Mouse (Mus musculus) frontal cortex, adult 2 months (tissue): ENCODE measurements at regions not wholly inside any gene's neighbourhood (a gene's known extent, or its start where the extent isn't known, plus 50 kb on each side); places are given as distances from the start of the nearest gene placed in this dataset.
A peak's percentile ranks its signal among the peaks of the same experiment; 100 is the strongest.

Source experiments
- DNase-seq, 2 experiments: peaks; one replicate each; pipeline ENCODE4 v3.0.0; 2022; ENCODE audit warnings: low spot score in 1 of 2; ENCODE audit errors: extremely low spot score in 1 of 2

DNA sequence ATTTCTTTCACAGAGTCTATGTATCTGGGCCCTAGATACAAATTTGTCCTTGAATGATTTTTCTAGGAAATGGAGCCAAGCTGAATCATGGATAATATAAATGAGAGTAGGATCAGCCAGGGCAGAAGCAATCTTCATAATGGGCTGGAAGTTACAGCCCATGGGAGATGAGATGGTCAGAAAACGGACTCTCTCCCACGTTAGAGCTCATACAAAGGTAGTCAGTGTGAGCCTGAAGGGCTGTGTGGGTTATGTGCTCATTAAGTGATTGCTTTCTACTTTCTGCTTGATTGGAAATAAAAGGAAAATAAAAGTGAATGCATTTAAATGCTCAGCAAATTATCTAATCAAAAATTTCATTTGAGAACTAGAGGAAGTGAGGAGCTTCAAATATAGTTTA lies 2017.1 kb upstream of the Pcdh20 start:
- no peak for DNase-seq

DNA sequence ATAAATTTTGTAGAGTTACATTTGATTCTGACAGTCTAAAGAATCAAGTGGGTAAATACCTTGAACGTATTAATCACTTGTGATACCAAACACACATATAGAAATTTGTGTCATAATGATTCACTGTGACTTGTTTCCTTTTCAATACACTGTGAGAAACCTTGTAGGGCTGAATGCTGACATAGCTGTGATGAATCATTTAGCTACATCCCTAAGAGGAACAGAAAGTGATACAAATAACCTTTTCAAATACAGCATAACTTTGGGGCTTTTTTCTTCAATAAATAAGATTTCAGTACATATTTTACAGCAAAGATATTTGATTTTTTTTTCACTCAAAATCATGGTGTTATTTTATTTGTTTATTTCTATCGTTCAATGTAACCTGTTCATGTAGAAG lies 1976.8 kb upstream of the Pcdh20 start:
- DNase-seq: no peak

DNA sequence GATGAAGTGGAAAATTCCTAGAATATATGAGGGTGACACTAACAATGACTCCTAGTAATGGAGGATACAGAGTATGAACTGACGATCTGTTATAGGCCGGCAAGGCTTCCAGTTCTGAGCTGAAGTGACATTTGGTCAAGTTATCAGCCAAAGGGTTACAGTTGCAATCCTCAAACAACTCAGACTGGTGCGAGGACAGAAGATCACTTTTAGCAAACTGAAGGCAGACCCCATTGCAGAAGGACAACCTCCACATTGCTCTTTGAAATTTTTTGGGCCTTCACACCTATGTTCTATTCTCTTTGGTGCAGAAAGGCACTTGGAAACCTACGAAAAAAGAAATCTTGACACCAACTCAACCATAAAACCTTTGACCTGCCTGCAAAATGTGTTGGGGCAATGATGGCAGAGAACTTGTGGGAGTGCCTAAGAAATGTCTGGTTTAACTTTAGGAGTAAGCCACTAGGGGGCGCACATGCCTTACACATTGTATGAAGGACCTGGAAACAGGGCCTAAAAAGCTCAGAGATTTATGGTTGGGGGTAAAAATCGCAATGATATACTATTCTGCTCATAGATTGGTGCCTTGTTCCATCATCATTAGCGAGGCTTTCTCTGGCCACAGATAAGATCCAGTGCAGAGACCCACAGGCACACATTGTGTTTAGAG lies 1961.8 kb upstream of the Pcdh20 start:
- DNase-seq: peak; percentile 5 to 83

DNA sequence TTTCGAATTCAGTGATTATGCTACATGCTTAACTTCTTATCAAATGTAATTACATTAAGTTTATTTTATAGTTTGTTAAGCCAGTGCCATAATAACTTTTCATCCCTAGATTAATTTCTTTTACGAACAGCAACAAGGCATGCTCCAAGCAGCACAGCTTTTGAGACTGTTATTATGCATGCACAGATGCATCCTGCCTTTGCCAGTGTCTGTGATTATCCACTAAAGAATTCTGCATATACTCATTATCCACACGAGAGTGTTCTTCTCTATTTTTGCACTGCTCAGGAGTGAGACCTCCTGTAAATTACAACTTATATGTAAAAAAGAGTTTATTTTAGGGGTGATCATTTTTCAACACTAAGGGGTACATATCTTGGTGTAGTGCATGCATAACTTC lies 1941.5 kb upstream of the Pcdh20 start:
- DNase-seq: no peak

DNA sequence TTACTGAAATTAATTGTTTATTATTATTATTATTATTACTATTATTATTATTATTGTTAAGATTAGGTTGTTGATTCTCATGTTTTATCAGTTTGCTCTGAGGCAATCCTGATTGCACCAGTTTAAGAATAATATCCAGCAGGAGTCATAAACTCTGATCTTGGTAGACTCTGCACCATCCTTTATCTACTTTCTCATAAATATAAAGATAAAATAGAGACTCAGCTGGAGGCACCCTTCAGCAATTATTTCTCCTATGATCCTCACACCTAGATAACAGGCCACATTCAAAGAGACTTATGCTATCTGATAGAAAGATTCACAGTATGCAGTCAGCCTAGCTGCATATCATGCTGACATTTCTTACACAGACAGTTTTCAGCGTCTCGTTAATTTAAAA lies 1935.2 kb upstream of the Pcdh20 start:
- no peak for DNase-seq

DNA sequence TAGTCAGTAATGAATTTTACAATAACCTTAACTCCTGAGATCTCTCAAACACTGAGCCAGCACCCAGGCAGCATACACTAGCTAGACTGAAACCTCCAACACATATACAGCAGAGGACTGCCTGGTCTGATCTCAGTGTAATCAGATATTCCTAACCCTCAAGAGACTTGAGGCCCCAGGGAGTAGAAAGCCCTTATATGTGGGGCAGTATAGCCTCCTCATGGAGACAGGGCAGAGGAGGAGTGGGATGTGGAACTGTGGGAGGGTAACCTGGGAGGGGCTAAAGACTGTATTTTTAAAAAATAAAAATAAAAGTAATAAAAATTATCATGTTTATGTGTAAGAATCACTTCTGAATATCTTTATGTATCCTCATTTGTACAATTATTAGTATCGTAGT lies 1934.3 kb upstream of the Pcdh20 start:
- no peak for DNase-seq

DNA sequence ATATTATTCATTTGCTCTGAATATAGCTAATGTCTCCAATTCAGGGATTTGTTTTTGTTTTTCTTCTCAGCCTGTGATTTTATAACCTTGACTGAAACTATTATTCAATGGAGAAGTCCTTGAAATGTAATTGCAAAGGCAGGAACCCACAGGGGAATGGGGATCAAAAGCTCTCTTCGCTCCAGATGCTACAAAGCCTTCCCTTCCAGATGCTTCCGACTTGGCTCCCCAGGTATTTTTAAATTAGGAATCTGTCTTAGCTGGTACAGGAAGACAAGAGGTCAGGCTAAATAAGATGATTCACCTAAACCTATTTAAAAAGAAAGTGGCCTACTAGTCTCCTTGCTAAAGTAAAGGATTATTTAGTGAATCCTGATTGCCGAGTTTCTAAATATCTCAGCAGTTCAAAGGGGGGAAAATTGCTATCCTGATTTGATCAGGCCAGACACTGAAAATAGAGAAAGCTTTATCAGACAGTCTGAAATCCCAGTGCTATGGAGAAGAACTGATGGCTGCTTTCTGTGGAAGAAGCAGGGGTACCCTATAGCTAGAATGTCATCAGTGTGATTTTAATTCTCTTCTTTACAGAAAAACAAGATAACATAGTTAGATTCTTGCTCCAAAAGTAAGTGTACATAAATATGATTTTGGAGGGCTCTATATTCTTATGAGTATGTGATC lies 1896.2 kb upstream of the Pcdh20 start:
- DNase-seq: no peak

DNA sequence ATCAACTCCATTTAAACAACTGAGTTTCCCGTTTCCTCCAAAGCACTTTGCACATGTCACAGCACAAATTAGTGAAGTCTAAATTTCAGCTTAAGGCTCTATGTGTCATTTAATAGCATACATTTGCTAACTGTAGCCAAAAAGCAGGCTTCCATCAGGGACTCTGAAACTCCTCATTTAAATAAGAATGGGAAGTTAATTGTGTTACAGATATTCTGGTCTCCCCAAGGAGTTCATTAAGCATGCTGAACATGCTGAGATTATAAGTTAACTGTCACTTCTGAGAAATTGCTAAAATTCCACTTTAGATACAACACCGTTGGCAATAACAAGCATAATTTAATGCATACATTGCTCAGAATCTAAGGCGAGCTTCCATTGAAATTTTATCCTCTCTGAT lies 1863.3 kb upstream of the Pcdh20 start:
- DNase-seq: no peak

DNA sequence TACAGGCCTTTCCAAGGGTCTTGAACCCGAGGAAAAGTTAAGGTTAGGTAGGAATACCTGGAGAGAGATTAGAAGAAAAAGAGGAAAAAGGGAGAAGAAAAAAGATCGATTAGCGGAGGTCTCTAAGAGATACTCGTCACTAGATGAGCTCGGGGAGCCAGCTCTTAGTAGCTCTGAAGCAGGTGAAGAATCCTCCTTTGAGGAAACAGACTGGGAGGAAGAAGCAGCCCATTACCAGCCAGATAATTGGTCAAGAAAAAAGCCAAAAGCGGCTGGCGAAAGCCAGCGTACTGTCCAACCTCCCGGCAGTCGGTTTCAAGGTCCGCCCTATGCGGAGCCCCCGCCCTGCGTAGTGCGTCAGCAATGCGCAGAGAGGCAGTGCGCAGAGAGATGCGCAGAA lies 1824.3 kb upstream of the Pcdh20 start:
- DNase-seq: peak; percentile 9 to 20

DNA sequence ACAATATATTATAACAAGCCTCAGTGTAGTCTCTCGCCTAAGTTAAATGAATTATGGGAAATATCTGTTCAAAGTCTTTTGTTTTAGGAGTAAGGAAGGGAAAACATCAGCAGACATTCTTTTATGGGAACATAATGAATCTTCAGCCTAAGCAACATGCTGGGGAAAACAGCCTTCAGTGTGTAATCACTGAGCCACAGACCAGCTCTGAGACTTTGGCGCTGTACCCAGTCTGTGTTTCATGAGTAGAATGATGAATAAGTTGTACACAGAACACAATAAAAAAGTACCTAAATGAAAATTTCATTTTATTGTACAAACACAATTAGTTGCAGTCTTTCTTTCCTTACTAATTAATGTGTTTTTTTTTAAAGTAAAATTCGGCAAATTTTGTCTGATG lies 1774.8 kb upstream of the Pcdh20 start:
- DNase-seq: no peak

DNA sequence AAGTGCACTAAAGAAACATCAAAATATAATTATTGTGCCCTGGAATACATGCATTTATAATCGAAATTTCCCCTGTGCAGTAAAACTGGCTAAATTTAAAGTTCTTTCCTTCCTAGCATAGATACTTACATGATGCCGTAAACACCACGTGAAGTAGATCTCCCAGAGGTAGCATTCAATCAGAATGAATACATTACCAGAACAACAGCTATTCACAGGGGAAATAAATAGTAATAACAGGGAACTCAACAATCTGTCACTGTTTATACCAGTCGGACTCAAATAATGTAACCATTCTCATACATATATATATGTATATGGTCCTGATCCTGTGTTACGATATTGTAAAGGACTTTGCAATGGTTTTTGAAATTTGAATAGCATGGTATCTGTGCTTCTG lies 1761.5 kb upstream of the Pcdh20 start:
- no peak for DNase-seq

DNA sequence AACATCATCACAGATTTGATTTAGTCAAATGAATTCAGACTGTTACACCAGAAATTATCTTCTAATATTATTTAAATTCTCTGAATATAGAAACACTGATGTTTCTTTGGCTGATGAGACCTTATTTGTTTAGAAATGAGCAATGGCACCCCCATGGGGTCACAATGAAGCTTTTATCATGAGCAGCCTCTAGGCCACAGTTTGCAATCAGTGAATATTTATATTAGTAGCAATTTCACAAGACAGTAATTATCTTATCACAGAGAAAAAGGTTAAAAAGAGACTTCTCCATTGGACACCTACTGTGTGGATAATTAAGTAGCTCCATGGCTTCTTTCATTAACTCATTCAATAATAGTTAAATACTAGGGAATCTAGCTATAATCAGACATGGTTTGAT lies 1729.1 kb upstream of the Pcdh20 start:
- DNase-seq: no peak

DNA sequence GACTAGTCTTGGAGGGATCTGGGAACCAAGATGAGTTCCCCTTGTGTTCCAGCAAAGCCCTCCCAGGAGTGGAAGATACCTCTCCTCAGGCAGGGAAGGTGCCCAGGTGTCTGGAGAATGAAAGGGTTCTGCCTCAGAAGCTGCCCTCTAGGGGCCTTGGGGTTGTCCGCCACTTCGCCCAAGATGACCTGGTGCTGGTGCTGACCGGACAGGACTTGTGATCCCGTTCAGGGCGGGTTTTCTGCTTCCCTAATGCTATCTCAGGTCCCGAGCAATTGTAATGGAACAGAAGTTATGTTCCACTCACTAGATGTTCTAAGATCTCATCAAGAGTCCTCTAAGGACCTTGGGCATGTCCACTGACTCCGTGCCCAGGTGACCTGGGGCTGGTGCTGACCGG lies 1726.6 kb upstream of the Pcdh20 start:
- no peak for DNase-seq

DNA sequence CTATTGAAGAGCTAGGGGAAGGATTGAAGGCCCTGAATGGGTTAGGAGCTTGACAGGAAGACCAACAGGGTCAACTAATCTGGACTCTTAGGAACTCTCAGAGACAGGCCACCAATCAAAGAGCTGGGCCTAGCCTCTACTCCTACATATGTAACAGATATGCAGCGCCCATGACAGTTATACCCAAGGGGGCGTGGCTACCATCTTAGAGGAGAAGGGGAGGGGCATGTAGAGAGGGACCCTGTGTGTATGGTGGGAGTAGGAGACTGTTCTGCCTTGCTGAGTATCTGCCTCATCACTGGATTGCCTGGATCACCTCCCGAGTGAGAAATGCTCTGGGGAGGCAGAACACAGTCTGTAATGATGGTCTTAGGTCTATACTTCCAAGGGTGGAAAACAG lies 1701.5 kb upstream of the Pcdh20 start:
- no peak for DNase-seq
